Mouse (Mus musculus) layer of hippocampus, adult 18-20 months (tissue): ENCODE measurements around the gene Arl2bp. TPM values are rescaled to one million over a fixed set of nuclear protein-coding genes. Genes with fewer than 3 reads are reported as not detected.

ENCODE experiments used
- DNase-seq, 2 experiments: peaks; one replicate each; pipeline ENCODE4 v3.0.0; 2022; ENCODE audit warnings: low spot score in 2 of 2
- total RNA-seq, 2 experiments: library from RNA; stranded (reverse); gene quantifications; 2 replicates each; pipeline ENCODE4 v1.2.3; 2021

Arl2bp gene
- total RNA-seq, 2 experiments from 2014 or later = 138 to 153 TPM

GRCm38 (mm10) chr8:94695341-94695993, 29.1 kb downstream of the Arl2bp start:
- DNase-seq = no peak

DNA sequence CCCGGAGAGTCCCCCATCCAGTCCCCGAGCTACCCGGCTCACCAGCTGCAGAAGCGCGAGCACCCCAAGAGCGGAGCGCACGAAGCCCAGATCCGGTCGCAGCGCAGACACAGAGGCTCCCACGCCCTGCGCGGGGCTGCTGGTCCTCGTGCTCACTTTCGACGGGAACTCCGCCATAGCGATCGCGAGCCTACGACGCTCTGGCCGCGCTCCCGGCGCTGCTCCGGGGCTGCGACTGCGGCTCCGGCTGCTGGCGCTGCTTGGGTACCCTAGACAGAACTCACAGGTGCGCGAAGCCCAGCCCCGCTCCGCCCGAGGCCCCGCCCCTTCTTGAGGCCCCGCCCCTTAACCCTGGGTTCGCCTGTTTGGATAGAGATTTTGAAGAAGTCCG, 29.6 kb downstream of the Arl2bp start, which contains the start of gene Pllp:
Gene Pllp, minus strand, starts transcription at position 285 of the 391 bp plus-strand sequence.
- peak; percentile 33 to 57 for DNase-seq

- no peak for DNase-seq
Observed at GRCm38 (mm10) chr8:94696566-94696965, 30.2 kb downstream of the Arl2bp start.

- no peak for DNase-seq
Observed at GRCm38 (mm10) chr8:94697956-94698355, 31.6 kb downstream of the Arl2bp start.

DNA sequence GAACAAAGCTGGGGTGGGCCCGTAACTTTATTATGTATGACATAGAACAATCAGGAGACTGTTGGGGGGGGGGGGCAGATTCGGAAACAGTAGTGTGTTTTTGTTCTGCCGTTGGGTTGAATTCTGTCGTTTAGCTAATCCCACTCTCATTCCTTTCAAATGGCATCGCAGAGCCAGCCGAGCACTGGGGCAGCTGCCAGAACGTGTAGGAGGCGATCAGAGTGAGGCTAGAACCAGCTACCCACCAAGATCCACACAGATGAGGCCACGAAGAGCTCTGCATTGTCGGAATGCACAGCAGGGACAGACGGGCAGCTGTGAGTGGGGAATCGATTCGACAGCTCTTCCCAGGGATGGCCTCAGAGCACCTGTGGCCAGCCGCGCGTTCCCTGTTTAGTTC, 33.0 kb downstream of the Arl2bp start:
- peak; percentile 43 to 74 for DNase-seq

GRCm38 (mm10) chr8:94700421-94700935, 34.1 kb downstream of the Arl2bp start:
- DNase-seq = no peak

DNA sequence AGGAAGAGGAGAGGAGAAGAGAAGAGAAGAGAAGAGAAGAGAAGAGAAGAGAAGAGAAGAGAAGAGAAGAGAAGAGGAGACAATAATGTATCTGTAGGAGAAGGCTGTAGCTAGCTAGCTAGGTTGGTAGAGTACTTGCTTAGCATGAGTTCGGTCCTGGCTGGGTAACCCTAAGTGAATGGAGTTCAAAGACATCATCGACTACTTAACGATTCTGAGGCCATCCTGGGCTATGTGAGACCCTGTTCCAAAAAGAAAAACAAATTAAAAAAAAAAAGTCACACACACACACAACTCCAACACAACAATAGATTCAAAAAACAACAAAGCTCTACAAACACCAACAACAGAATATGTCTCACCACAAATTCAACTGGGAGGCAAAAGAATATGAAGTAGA, 35.8 kb downstream of the Arl2bp start:
- DNase-seq = no peak

DNA sequence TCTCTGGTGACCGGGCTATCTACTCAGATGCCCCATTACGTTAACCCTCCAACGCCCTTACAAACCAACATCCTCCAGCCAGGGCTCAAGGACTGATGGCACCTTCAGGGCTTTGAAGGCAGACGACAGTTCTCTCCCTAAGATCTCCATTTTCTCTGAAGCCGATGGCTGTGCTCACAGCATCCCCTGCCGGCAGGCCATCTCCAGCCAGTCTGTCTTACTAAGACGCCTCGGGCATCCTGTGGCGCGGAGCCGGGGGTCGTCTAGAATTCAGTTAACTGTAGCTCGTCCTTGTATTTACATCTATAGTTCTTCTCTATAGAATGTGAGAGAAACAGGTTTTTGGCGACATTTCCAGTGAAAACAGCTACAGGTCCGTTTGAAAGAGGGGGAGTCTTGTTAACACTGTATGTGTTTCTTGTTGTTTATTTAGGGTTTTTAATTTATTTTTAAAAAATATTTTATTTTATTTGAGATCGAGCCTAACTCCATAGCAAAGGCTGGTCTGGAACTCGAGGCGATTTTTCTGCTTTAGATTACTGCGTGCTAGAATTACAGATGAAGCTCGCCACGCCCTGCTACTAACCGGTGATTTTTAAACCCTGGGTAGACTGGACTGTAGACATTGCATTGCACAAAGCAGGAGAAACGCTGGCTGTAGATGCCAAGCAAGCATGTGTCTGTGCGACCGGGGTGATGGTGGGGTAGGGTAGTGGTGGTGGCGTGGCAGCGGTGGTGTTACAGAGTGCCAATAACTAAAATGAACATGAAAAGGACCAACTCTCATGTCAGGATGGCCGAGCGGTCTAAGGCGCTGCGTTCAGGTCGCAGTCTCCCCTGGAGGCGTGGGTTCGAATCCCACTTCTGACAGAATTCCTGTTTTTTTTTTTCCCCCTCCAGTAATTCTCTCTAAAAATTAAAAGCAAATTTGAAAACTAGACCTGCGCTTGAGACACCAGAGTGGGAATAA, 36.7 kb downstream of the Arl2bp start:
- DNase-seq = peak; percentile 77 to 91

- DNase-seq = peak; percentile 99 to 100
Observed at GRCm38 (mm10) chr8:94703972-94704668, 37.7 kb downstream of the Arl2bp start.

GRCm38 (mm10) chr8:94704669-94704984, 38.2 kb downstream of the Arl2bp start:
- DNase-seq = no peak

GRCm38 (mm10) chr8:94705581-94706245, 39.3 kb downstream of the Arl2bp start:
- no peak for DNase-seq

DNA sequence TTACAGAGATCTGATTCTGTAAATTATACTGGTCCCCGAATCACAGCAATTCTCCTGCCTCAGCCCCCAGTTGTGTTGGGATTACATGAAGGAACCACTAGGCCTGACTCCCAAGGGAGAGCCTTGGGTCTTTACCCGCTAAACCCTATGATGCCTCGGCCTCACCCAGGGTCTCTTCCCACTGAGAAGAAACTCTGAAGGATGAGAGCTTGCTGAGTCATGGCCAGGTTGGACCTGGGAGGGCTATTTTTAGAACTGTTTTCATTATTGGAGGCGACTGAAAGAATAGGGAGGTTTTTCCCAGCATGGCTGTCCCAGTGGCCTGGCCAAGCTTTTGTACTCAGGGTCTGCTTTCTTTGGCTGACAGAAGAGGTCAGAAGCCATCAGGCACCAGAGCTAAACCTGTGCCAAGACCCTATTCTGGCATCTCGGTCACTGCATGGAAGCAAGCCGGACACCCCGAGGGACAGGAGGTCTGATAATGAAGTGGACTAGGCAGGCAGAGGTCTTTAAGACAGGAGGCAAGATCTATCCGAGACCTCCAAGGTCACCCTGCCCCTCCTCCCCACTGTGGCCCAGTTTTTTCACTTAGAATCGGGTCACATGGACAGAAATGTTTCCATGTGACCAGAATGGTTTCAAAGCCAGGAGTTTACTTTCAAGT, 40.5 kb downstream of the Arl2bp start:
- no peak for DNase-seq

GRCm38 (mm10) chr8:94710336-94710735, 43.9 kb downstream of the Arl2bp start:
- DNase-seq = no peak

GRCm38 (mm10) chr8:94711160-94711718, 44.8 kb downstream of the Arl2bp start:
- DNase-seq = no peak

GRCm38 (mm10) chr8:94714556-94714955, 48.2 kb downstream of the Arl2bp start:
- DNase-seq = no peak

DNA sequence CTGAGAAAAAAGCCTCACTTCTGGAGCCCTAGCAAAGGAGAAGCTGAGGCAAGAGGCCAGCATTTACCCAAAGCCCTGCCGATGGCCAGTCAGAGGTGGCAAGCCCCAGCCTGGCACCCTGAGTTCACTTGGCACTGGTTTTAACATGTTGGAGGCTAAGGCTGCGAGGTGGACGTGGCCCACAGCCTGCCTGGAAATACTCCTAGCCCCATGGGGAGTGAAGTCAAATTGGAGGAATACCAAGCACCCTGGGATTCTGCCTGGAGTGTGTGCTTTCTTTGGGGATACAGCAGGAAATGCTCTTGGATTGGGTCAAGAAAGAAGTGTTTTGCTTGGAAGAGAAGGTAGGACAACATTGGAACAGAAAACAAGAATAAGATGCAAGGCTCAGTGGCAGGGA, 49.5 kb downstream of the Arl2bp start:
- no peak for DNase-seq

DNA sequence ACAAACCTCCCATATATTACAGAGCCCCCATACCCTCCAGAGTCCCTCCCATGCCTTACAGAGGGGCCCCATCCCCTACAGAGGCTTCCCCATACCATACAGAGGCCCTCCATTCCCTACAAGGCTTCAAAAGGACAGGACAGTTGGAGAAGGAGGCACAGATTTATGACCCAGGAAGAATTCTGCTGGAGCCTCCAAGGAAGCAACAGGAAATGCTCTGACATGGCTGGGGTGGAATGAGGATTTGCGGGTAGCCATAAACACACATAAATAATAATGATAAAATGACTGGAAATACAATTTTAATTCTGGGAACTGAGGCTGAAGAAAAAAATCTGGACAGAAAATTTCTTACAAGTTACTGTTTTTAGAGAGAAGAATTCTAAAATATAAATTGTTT, 50.4 kb downstream of the Arl2bp start:
- no peak for DNase-seq
